Mouse (Mus musculus): ENCODE results near the gene Zmiz1. TPM values are rescaled to one million over a fixed set of nuclear protein-coding genes. Genes with fewer than 3 reads are reported as not detected.

Zmiz1 gene
- total and polyA plus RNA-seq, 3 experiments = 3.7 to 45.8 (median 11.1) TPM

DNA sequence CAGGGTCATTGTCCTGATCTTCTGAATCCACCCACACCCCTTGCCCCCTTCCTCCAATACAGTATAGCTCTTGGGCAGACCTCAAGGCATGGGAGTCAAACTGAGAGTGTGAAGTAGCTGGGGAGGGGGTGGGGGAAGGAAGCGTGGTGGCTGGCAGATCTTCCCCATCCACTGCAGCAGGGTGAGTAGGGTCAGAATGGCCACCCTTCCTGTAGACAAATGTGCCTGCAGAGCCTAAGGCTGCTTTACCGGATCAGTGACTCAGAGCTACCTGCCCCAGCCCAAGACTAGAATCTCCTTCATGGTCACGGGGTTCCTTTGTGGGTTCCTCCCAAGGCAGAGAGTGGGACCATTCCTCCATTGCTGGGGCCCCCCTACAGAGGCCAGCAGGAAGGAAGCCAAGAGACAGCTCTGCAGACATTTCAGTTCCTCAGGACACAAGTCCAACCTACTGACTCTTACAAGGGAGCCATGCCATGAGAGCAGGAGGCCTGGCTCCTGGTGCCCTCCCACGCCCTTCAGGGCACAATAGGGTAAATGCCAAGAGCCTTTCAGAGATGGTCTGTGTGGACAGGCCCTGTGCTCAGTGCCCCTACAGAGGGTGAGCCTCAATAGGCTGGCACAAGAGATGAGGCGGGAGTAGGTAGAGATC, 169.6 kb downstream of the Zmiz1 start:
- Histone ChIP-seq H3K9ac (ENCODE audit: insufficient read depth, low read depth) (no peak overlapping the region), H3K4me3 (replicated peaks in 1 of 3; ENCODE audit: low read depth in 2 of 3, low read length in 2 of 3, poor library complexity in 1 of 3) (no peak overlapping the region), H3K4me2 (ENCODE audit: insufficient read depth, low read depth, poor library complexity, severe bottlenecking) (no peak overlapping the region), H3K27ac (ENCODE audit: insufficient read depth, low read depth) (peak overlapping the region; percentile 19; the same call in 1 of the 2 replicates), H3K27me3 (replicated peaks) (no peaks in the 10 kb centered on the region), H3K36me3 (replicated peaks in 1 of 2; ENCODE audit: control insufficient read depth in 1 of 2, insufficient read depth in 1 of 2, low read length in 1 of 2) (peaks cover 20 to 82% of the 10 kb centered on the region in 2 experiments), H3K9me3 (replicated peaks; ENCODE audit: low read length) (no peaks in the 10 kb centered on the region), H3K79me2 (replicated peaks; ENCODE audit: control insufficient read depth, extremely low read depth, insufficient read depth, poor library complexity, severe bottlenecking) (0 out of 2 replicates have a peak, but pooled peaks cover 5% of the 10 kb centered on the region), H3K4me1 (ENCODE audit: control insufficient read depth in 1 of 2, insufficient read depth in 2 of 2) (peaks cover 40 to 96% of the 10 kb centered on the region in 2 experiments)
- TF ChIP-seq NELFE (IDR thresholded peaks at IDR 0.05; ENCODE audit: low read depth, low read length) = no peak
- TF ChIP-seq IRF4 (IDR thresholded peaks at IDR 0.05; ENCODE audit: low read depth, low read length) = peak; percentile 70
- DNase-seq (ENCODE audit: extremely low read depth) = no peak
- dilution Hi-C loops (cut with MboI; ENCODE audit: extremely low pct_ligation_motif_present, extremely low pct_unique_long_range_greater_than_20kb, low sequenced_read_pairs) (no loop called here), in situ Hi-C loops (cut with MboI; ENCODE audit: low pct_ligation_motif_present, low pct_unique_long_range_greater_than_20kb, low sequenced_read_pairs) (no loop called here)

DNA sequence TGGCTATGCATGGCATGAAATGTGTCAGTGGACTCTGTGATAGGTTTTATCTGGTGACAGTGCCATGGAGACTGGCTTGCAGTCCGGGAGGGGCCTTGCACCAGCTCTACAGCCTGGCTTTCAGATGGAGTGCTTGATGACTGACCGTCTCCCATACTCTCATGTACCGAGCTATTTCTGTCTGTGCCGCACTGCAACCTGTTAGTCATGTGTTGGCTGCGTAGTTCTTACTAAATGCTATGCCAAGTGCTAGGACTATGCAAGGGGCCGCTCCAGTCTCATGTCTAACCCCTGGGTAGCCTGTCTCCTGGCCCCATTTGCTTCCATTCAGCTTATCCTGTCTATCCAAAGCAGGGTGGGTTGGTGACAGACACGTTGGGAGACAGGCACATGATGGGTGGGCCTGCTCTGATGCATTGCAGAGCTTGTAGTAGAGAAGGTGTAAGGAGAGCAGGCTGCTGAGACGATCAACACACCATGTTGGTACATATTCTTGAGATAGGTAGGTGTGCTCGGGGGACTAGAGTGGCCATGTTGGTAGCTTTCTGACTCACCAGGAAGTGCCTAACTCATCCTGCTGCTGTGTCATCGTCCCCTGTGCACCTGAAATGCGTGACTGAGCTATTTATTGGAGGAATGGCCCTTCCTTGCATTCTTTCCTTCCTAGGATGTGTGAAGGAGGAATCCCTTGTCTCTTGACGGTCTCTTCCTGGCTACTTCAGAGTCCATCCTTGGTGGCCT, 171.1 kb downstream of the Zmiz1 start:
- in situ Hi-C loops (cut with MboI; ENCODE audit: low pct_ligation_motif_present, low pct_unique_long_range_greater_than_20kb, low sequenced_read_pairs) (no loop called here), dilution Hi-C loops (cut with MboI; ENCODE audit: extremely low pct_ligation_motif_present, extremely low pct_unique_long_range_greater_than_20kb, low sequenced_read_pairs) (no loop called here)
- Histone ChIP-seq H3K36me3 (replicated peaks in 1 of 2; ENCODE audit: control insufficient read depth in 1 of 2, insufficient read depth in 1 of 2, low read length in 1 of 2) (peaks cover 12 to 75% of the 10 kb centered on the region in 2 experiments), H3K4me3 (replicated peaks in 1 of 3; ENCODE audit: low read depth in 2 of 3, low read length in 2 of 3, poor library complexity in 1 of 3) (no peak overlapping the region), H3K27ac (ENCODE audit: insufficient read depth, low read depth) (peak overlapping the region; percentile 42), H3K9ac (ENCODE audit: insufficient read depth, low read depth) (no peak overlapping the region), H3K4me1 (ENCODE audit: control insufficient read depth in 1 of 2, insufficient read depth in 2 of 2) (peaks cover 48 to 95% of the 10 kb centered on the region in 2 experiments), H3K79me2 (replicated peaks; ENCODE audit: control insufficient read depth, extremely low read depth, insufficient read depth, poor library complexity, severe bottlenecking) (0 out of 2 replicates have a peak, but pooled peaks cover 5% of the 10 kb centered on the region), H3K4me2 (ENCODE audit: insufficient read depth, low read depth, poor library complexity, severe bottlenecking) (no peak overlapping the region), H3K9me3 (replicated peaks; ENCODE audit: low read length) (no peaks in the 10 kb centered on the region), H3K27me3 (replicated peaks) (no peaks in the 10 kb centered on the region)
- DNase-seq (ENCODE audit: extremely low read depth) = no peak
- no peak for TF ChIP-seq MYC (IDR thresholded peaks at IDR 0.05; ENCODE audit: low read depth, low read length)
- 0 out of 2 replicates have a peak, but pooled peaks have one; percentile 44 for TF ChIP-seq MAX (IDR thresholded peaks at IDR 0.05; ENCODE audit: low read length)
- no peak for TF ChIP-seq ZKSCAN1 (IDR thresholded peaks at IDR 0.05; ENCODE audit: borderline replicate concordance, low read depth, low read length)
- TF ChIP-seq GABPA (IDR thresholded peaks at IDR 0.05; ENCODE audit: insufficient replicate concordance, low read depth, low read length) = no peak
- TF ChIP-seq ETS1 (conservative IDR thresholded peaks at IDR 0.05; ENCODE audit: low read depth, low read length) = peak; percentile 63; the same call in 1 of the 2 replicates
- TF ChIP-seq NELFE (IDR thresholded peaks at IDR 0.05; ENCODE audit: low read depth, low read length) = no peak
- TF ChIP-seq POLR2A (IDR thresholded peaks at IDR 0.05; ENCODE audit: low read depth, low read length) = no peak
- TF ChIP-seq ZMIZ1 (IDR thresholded peaks at IDR 0.05; ENCODE audit: low read depth, low read length) = no peak
- TF ChIP-seq RCOR1 (conservative IDR thresholded peaks at IDR 0.05; ENCODE audit: low read depth, low read length) = no peak
- no peak for TF ChIP-seq ZC3H11A (IDR thresholded peaks at IDR 0.05; ENCODE audit: low read depth, low read length)
- TF ChIP-seq HCFC1 (IDR thresholded peaks at IDR 0.05; ENCODE audit: low read depth, low read length) = no peak
- TF ChIP-seq ZNF384 (IDR thresholded peaks at IDR 0.05; ENCODE audit: low read depth, low read length) = no peak
- TF ChIP-seq JUN (IDR thresholded peaks at IDR 0.05; ENCODE audit: insufficient read depth, low read depth, low read length) = 0 out of 2 replicates have a peak, but pooled peaks have one; percentile 43
- TF ChIP-seq ELF1 (IDR thresholded peaks at IDR 0.05; ENCODE audit: low read depth, low read length) = peak; percentile 80
- peak; percentile 87 for TF ChIP-seq IRF4 (IDR thresholded peaks at IDR 0.05; ENCODE audit: low read depth, low read length)
- no peak for TF ChIP-seq SMC3 (IDR thresholded peaks at IDR 0.05; ENCODE audit: low read depth, low read length)
- TF ChIP-seq PAX5 (IDR thresholded peaks at IDR 0.05; ENCODE audit: low read length) = no peak
- peak; percentile 52 for TF ChIP-seq BHLHE40 (IDR thresholded peaks at IDR 0.05; ENCODE audit: low read depth, low read length)
- peak; percentile 71 for TF ChIP-seq EP300 (IDR thresholded peaks at IDR 0.05; ENCODE audit: low read length)
- TF ChIP-seq USF2 (conservative IDR thresholded peaks at IDR 0.05; ENCODE audit: low read depth, low read length) = no peak
- no peak for TF ChIP-seq MAZ (IDR thresholded peaks at IDR 0.05; ENCODE audit: low read depth, low read length)
- peak; percentile 32; the same call in 1 of the 2 replicates for TF ChIP-seq NRF1 (IDR thresholded peaks at IDR 0.05; ENCODE audit: low read depth, low read length)
- TF ChIP-seq POLR2AphosphoS2 (IDR thresholded peaks at IDR 0.05; ENCODE audit: low read depth, low read length) = no peak
- TF ChIP-seq RAD21 (IDR thresholded peaks at IDR 0.05; ENCODE audit: low read depth, low read length) = no peak
- 0 out of 2 replicates have a peak, but pooled peaks have one; percentile 30 for TF ChIP-seq MXI1 (IDR thresholded peaks at IDR 0.05; ENCODE audit: low read depth, low read length)
- no peak for TF ChIP-seq USF1 (IDR thresholded peaks at IDR 0.05; ENCODE audit: low read depth, low read length)
- TF ChIP-seq TCF12 (IDR thresholded peaks at IDR 0.05; ENCODE audit: low read depth, low read length) = no peak
- TF ChIP-seq E2F4 (IDR thresholded peaks at IDR 0.05; ENCODE audit: insufficient replicate concordance, low read depth, low read length) = no peak
- TF ChIP-seq KAT2A (IDR thresholded peaks at IDR 0.05; ENCODE audit: insufficient replicate concordance, low read length) = no peak

Data from CH12.LX (cell line).